Comparison of ENCODE assay signal across 23 mouse cellular contexts in genomic region chr9:119457122-119457521, GRCm38 (mm10). TPM values are rescaled to one million over a fixed set of nuclear protein-coding genes. Genes with fewer than 3 reads are reported as not detected.
"Had no signal": no experiment of that assay in that cellular context is flagged by ENCODE, and none has a peak within 500 bp of the region (broad histone marks: within the 10 kb centered on the region; RNA-seq: fewer than 3 reads in every experiment).

No protein-coding gene starts in this region.

- ATAC-seq: liver, embryonic 12.5 days; midbrain, embryonic 13.5 days; midbrain, embryonic 16.5 days had no signal

- H3K9me3 ChIP-seq: kidney, embryonic 15.5 days; limb, embryonic 10.5 days; limb, embryonic 13.5 days; liver, embryonic 12.5 days; liver, embryonic 15.5 days; lung, embryonic 15.5 days; megakaryocyte, embryonic 14.5 days; midbrain, embryonic 10.5 days; midbrain, embryonic 13.5 days; neural tube, embryonic 13.5 days; stomach, embryonic 15.5 days had no signal

- H3K27me3 ChIP-seq: kidney, embryonic 15.5 days; limb, embryonic 13.5 days; liver, embryonic 12.5 days; liver, embryonic 15.5 days; lung, embryonic 15.5 days; megakaryocyte, embryonic 14.5 days; midbrain, embryonic 13.5 days; neural tube, embryonic 13.5 days; stomach, embryonic 15.5 days had no signal

- H3K27ac ChIP-seq: kidney, embryonic 15.5 days; limb, embryonic 10.5 days; limb, embryonic 13.5 days; liver, embryonic 12.5 days; liver, embryonic 15.5 days; lung, embryonic 15.5 days; midbrain, embryonic 10.5 days; midbrain, embryonic 13.5 days; neural tube, embryonic 13.5 days; stomach, embryonic 15.5 days had no signal

- H3K4me3 ChIP-seq: kidney, embryonic 15.5 days; limb, embryonic 10.5 days; limb, embryonic 13.5 days; liver, embryonic 12.5 days; liver, embryonic 15.5 days; lung, embryonic 15.5 days; megakaryocyte, embryonic 14.5 days; midbrain, embryonic 10.5 days; midbrain, embryonic 13.5 days; myocyte; neural tube, embryonic 13.5 days; stomach, embryonic 15.5 days had no signal

- H3K9ac ChIP-seq: kidney, embryonic 15.5 days; limb, embryonic 13.5 days; liver, embryonic 12.5 days; liver, embryonic 15.5 days; lung, embryonic 15.5 days; midbrain, embryonic 13.5 days; neural tube, embryonic 13.5 days; stomach, embryonic 15.5 days had no signal

- DNase-seq: kidney, postnatal 10 days; kidney, postnatal 36 days; liver; lung, adult 18-20 months; lung, postnatal 10 days; lung, postnatal 36 days; right cerebral cortex, postnatal 25 days; spleen, adult 18-20 months; thymus, postnatal 25 days had no signal

- H3K4me1 ChIP-seq: kidney, embryonic 15.5 days; limb, embryonic 10.5 days; limb, embryonic 13.5 days; liver, embryonic 12.5 days; liver, embryonic 15.5 days; lung, embryonic 15.5 days; midbrain, embryonic 13.5 days; neural tube, embryonic 13.5 days; stomach, embryonic 15.5 days had no signal

- H3K4me2 ChIP-seq: kidney, embryonic 15.5 days; limb, embryonic 13.5 days; liver, embryonic 12.5 days; liver, embryonic 15.5 days; lung, embryonic 15.5 days; midbrain, embryonic 13.5 days; neural tube, embryonic 13.5 days; stomach, embryonic 15.5 days had no signal

RNA-seq across cellular contexts. Expression of gene Acvr2b, which starts 55.2 kb away (rescaled TPM):
- total RNA-seq: neutrophil, adult 5-6 weeks had no signal
